Mouse (Mus musculus) megakaryocyte, adult 5-6 weeks (primary cell): ENCODE measurements around the gene Cenpv. TPM values are rescaled to one million over a fixed set of nuclear protein-coding genes. Genes with fewer than 3 reads are reported as not detected.

ENCODE experiments used
- ATAC-seq: 2 replicates; pipeline ENCODE4 v1.8.0; 2016; ENCODE audit warnings: mild to moderate bottlenecking, inconsistent platforms; ENCODE audit not compliant: poor library complexity, severe bottlenecking
- total RNA-seq, 2 experiments: library from RNA; stranded (forward) in 1 of 2; stranded (reverse) in 1 of 2; fragments of 153-499, 151-499 nt in 1 of 2; fragments of 221-1000, 200-1000 nt in 1 of 2; gene quantifications; 2 replicates each; pipeline versions ENCODE4 v1.2.3 to v1.2.4; 2015 to 2017

The Cenpv gene
- 5.2 and 8.7 TPM in 2 replicates for total RNA-seq (2015)
- 3.1 and 3.9 TPM in 2 replicates for total RNA-seq (2017)

GRCm38 (mm10) chr11:62539089-62539890 lies at the start of gene Cenpv:
Gene Cenpv, minus strand, starts transcription at chr11:62539261.
- ATAC-seq = peak; percentile 61

- ATAC-seq = no peak
Observed at GRCm38 (mm10) chr11:62587034-62587433, 48.0 kb upstream of the Cenpv start.

DNA sequence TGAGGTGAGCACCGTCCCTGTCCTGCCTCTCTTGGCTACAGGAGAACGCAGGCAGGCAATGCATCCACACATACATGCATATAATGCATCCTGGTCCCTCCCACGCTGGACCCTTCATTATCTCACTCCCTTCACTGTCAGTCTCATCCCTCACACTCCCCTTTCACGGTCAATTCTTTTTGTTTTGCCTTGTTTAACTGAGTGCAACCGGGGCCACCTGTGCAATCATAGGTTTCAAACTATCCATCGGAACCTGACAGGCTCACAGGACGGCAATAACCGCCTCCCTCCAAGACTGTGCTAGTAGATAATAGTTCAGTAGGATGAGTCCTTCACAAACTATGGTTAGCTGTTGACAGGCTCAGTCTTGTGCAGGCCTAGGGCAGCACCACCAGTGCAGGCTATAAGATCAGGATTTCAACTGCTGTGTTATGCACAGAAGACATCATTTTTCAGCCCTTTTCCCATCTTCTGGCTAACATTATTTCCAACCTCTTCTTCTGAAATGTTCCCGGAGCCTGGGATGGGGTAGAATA lies 45.7 kb upstream of the Cenpv start:
- ATAC-seq = no peak

DNA sequence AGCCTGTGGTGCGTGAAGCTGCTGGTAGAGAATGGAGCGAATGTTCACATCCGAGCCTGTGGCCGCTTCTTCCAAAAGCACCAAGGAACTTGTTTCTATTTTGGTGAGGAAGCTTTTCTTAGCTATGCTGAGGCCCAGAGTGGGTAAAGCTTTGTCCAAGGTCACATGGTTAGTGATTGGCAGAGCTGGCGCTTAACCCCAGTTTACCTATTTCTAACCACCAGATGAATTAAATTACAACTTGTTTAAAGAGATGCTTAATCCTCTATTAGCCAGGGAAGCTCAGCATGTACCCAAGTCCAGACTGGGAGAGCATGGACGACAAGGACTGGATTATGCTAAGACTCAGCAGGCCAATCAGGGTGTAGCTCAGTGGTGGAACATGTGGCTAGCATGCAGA lies 44.0 kb upstream of the Cenpv start:
- no peak for ATAC-seq

DNA sequence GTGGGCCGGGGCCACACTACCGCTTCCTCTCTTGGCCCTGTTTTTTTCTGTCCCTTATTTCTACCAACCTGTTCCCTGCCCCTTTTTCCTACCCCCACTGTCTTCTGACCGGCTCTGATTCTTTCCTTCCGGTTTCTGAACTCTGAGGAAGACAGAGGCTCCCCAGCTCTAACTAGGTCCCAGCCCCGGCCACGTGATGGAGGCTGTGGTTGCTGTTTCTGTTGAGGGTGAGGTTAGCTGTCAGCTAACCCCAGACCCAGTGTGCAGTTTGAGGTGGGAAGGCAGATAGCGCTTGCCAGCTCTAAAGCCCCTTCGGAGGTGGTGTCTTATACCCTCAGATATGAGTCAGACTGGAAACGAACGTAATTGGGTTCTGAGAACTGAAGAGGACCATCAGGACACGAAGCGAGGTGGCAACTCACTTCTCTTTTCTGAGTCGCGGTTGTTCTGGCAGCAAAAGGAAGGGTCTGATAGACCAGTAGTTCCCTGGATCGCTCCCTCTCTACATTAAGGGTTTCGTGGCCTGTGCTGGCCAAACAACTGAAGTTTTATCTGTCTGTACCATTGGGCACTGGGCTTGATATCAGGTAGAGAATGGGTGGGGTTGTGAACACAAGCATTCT lies 37.6 kb upstream of the Cenpv start:
- peak; percentile 61 for ATAC-seq

GRCm38 (mm10) chr11:62575659-62576438 lies 36.8 kb upstream of the Cenpv start:
- ATAC-seq = peak; percentile 65

DNA sequence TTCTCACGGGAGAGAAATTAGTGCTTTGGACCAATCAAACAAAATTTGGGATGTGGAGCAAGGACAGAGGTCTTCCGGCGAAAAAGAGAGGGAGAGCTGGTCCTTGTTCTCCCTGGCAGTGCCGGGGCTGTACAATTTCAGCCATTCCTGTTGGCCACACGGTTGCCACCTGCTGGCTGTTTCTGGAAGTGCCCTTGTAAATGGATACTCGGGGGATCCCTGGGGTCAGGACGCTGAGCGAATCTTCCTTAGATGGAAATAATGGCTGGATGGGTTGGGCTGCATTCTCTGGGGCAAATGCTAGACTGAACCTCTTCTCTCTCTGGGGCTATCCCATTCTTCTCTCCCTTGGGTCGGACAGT lies 36.2 kb upstream of the Cenpv start:
- ATAC-seq = peak; percentile 59

DNA sequence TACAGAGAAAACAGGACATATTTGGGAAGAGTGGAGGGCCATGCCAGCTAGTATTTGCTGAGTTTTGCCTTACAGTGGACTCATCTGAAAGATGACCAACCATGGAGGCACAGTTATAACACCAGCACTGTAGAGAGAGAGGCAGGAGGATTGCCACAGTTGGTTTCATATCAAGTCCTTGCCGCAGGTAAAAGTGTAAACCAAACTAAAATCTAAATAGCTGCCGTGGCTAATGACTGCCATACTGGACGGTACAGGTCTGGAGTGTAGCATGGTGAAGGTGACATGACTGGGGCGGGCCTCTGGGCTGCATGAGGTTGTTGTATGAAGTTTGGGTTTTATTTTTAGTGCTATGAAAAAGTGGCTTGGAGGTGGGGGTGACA lies 35.6 kb upstream of the Cenpv start:
- ATAC-seq = no peak

GRCm38 (mm10) chr11:62573959-62574702 lies 35.1 kb upstream of the Cenpv start, which contains the start of gene Trpv2:
Gene Trpv2, plus strand, starts transcription at chr11:62574486.
- ATAC-seq = peak; percentile 37

GRCm38 (mm10) chr11:62568300-62568699 lies 29.2 kb upstream of the Cenpv start:
- ATAC-seq = no peak

- no peak for ATAC-seq
Observed at GRCm38 (mm10) chr11:62566211-62566610, 27.1 kb upstream of the Cenpv start.

GRCm38 (mm10) chr11:62565747-62566146 lies 26.7 kb upstream of the Cenpv start:
- ATAC-seq = no peak

GRCm38 (mm10) chr11:62563590-62563989 lies 24.5 kb upstream of the Cenpv start:
- ATAC-seq = no peak

GRCm38 (mm10) chr11:62560463-62561016 lies 21.5 kb upstream of the Cenpv start:
- ATAC-seq = peak; percentile 54; the same call in 1 of the 2 replicates

- no peak for ATAC-seq
Observed at GRCm38 (mm10) chr11:62558961-62559646, 20.0 kb upstream of the Cenpv start.

- no peak for ATAC-seq
Observed at GRCm38 (mm10) chr11:62558152-62558551, 19.1 kb upstream of the Cenpv start.

- no peak for ATAC-seq
Observed at GRCm38 (mm10) chr11:62557205-62557604, 18.1 kb upstream of the Cenpv start.

GRCm38 (mm10) chr11:62555896-62556412 lies 16.9 kb upstream of the Cenpv start:
- no peak for ATAC-seq

- ATAC-seq = no peak
Observed at GRCm38 (mm10) chr11:62554934-62555517, 16.0 kb upstream of the Cenpv start.
